Mouse (Mus musculus): ENCODE results near the gene Adgrg1. TPM values are rescaled to one million over a fixed set of nuclear protein-coding genes. Genes with fewer than 3 reads are reported as not detected.

Gene Adgrg1
- polyA plus RNA-seq, 1 experiment from 2014 or later: 2.7 TPM

DNA sequence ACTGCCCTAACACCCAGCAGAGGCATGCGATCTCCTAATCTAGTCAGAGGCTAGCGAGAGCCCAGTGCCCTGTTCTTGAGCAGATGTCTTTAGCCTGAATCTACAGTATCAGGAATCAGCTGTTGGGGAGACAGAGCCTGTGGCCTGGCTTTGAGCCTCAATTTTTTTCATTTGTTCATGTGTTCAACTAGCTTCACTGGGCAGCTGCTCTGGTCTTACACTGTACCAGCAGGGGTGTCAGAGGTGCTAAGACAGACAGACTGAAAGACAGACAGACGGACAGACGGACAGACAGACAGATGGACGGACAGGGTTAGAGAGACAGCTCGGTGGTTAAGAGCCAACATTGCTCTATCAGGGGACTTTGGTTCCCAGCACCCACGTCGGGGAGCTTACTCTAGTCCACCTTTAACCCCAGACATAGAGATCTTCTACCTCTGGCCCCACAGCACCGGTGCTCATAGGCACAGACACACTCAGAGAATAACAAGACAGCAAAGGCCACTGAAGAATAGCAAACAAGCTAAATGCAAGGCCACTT, 17.0 kb downstream of the Adgrg1 start:
- no peaks in the 10 kb centered on the region for H3K36me3 ChIP-seq (ENCODE audit: control insufficient read depth, insufficient read depth, low read length)
- H3K4me1 ChIP-seq (ENCODE audit: control insufficient read depth in 2 of 2, insufficient read depth in 2 of 2, low read length in 2 of 2): peaks cover 26 to 46% of the 10 kb centered on the region in 2 experiments
- 76% methylated on average over 9 of the region's 9 CpGs for WGBS
- no peak overlapping the region for H3K27ac ChIP-seq (replicated peaks in 1 of 2; ENCODE audit: control insufficient read depth in 1 of 2, insufficient read depth in 1 of 2, low read depth in 2 of 2, low read length in 2 of 2)
- no peak overlapping the region for H3K4me3 ChIP-seq (ENCODE audit: control insufficient read depth in 1 of 2, insufficient read depth in 1 of 2, low read depth in 1 of 2, low read length in 2 of 2)
- no peak overlapping the region for H3K4me2 ChIP-seq (ENCODE audit: low read length)
- H3K9ac ChIP-seq (ENCODE audit: low read length): no peak overlapping the region
- no peaks in the 10 kb centered on the region for H3K27me3 ChIP-seq (ENCODE audit: control insufficient read depth, insufficient read depth, low read length)
- ATAC-seq (ENCODE audit: insufficient number of reproducible peaks, insufficient read depth, low FRiP score, low read depth): no peak
- no peaks in the 10 kb centered on the region for H3K9me3 ChIP-seq (ENCODE audit: control insufficient read depth, low read length)

DNA sequence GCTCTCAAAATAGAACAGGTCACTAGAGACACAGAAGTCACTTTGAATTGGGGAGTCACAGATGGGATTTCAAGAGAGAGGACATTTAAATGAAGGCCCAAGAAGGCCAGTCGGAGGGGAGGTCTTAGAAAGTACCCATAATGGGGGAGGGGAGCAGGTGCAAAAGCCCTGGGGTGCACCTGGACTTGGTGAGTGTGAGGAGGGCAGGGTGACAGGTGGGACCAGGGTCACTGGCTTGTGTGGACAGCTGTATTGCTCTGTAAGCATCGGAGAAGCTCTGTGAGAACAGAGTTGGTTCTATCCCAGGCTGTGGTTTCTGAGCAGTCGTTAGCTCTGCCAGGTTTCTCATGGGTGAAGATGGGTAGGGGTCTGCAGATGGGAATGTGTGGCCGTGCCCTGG, 17.5 kb downstream of the Adgrg1 start:
- H3K4me3 ChIP-seq (ENCODE audit: control insufficient read depth in 1 of 2, insufficient read depth in 1 of 2, low read depth in 1 of 2, low read length in 2 of 2): no peak overlapping the region
- H3K4me2 ChIP-seq (ENCODE audit: low read length): no peak overlapping the region
- ATAC-seq (ENCODE audit: insufficient number of reproducible peaks, insufficient read depth, low FRiP score, low read depth): no peak
- no peaks in the 10 kb centered on the region for H3K9me3 ChIP-seq (ENCODE audit: control insufficient read depth, low read length)
- no peaks in the 10 kb centered on the region for H3K36me3 ChIP-seq (ENCODE audit: control insufficient read depth, insufficient read depth, low read length)
- H3K27me3 ChIP-seq (ENCODE audit: control insufficient read depth, insufficient read depth, low read length): no peaks in the 10 kb centered on the region
- H3K27ac ChIP-seq (replicated peaks in 1 of 2; ENCODE audit: control insufficient read depth in 1 of 2, insufficient read depth in 1 of 2, low read depth in 2 of 2, low read length in 2 of 2): no peak overlapping the region; a peak in 1 of 4 replicates
- WGBS: 76% methylated on average over 4 of the region's 4 CpGs
- H3K9ac ChIP-seq (ENCODE audit: low read length): no peak overlapping the region
- H3K4me1 ChIP-seq (ENCODE audit: control insufficient read depth in 2 of 2, insufficient read depth in 2 of 2, low read length in 2 of 2): peaks cover 22 to 41% of the 10 kb centered on the region in 2 experiments

DNA sequence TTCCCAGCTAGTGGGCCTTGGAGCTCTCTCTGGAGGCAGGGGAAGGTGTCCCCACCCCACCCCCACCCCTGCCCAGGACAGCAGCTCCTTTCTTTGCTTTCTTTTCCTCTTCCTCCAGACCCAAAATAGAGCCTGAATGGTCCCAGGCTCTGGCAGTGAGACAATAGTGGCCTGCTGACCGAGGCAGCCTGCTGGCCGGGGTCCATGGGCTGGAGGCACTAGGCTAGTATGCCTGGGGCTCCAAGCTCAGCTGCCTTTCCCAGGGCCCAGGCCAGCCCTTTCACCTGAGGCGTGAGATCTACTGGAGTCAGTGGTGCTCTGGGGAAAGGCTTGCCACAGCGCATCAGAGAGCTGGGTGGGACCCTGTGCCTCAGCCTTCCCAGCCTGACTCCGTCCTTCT, 18.0 kb downstream of the Adgrg1 start:
- WGBS: 51% methylated on average over 5 of the region's 5 CpGs
- Histone ChIP-seq H3K9me3 (ENCODE audit: control insufficient read depth, low read length) (no peaks in the 10 kb centered on the region), H3K9ac (ENCODE audit: low read length) (peak overlapping the region; percentile 17; the same call in 1 of the 2 replicates), H3K4me2 (ENCODE audit: low read length) (no peak overlapping the region), H3K36me3 (ENCODE audit: control insufficient read depth, insufficient read depth, low read length) (no peaks in the 10 kb centered on the region), H3K4me1 (ENCODE audit: control insufficient read depth in 2 of 2, insufficient read depth in 2 of 2, low read length in 2 of 2) (peaks cover 20 to 39% of the 10 kb centered on the region in 2 experiments), H3K27me3 (ENCODE audit: control insufficient read depth, insufficient read depth, low read length) (no peaks in the 10 kb centered on the region), H3K4me3 (ENCODE audit: control insufficient read depth in 1 of 2, insufficient read depth in 1 of 2, low read depth in 1 of 2, low read length in 2 of 2) (no peak overlapping the region), H3K27ac (replicated peaks in 1 of 2; ENCODE audit: control insufficient read depth in 1 of 2, insufficient read depth in 1 of 2, low read depth in 2 of 2, low read length in 2 of 2) (peak overlapping the region; percentile 29 to 35; a peak in 3 of 4 replicates)
- no peak for ATAC-seq (ENCODE audit: insufficient number of reproducible peaks, insufficient read depth, low FRiP score, low read depth)

DNA sequence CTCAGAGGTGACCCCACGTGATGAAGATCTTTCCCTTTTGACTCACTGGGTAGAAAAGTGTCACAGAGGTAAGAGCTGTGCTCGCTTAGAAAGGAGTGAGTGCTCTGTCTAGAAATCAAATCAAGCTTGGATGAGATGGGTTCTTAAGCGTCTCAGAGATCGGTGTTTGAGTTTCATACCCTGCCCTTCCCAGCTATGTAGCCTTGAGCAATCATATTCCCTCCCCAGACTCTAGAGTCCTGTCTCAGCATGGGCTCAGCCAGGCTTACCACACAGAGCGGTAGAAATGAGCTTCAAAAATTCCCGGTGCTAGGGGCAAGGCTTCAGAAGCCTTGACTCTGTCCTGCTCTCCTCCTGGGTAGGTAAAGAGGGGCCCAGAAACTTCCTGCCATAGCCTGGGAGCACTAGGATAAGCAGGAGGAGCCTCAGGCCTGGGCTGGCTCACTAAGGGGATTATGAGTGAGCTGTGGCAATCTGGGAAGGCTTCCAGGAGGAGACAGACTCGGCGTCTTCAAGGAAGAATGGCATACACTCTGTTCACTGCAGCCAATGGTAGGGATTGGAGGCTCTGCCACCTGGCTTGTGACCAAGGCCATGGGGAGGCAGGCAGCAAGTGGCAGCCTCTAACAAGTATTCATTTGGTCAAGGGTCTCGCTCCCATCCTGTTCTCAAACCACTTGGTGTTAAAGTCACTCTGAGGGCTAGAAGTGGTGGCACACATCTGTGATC, 18.6 kb downstream of the Adgrg1 start:
- H3K9me3 ChIP-seq (ENCODE audit: control insufficient read depth, low read length): no peaks in the 10 kb centered on the region
- H3K4me3 ChIP-seq (ENCODE audit: control insufficient read depth in 1 of 2, insufficient read depth in 1 of 2, low read depth in 1 of 2, low read length in 2 of 2): no peak overlapping the region
- peak overlapping the region; percentile 17 for H3K9ac ChIP-seq (ENCODE audit: low read length)
- no peaks in the 10 kb centered on the region for H3K36me3 ChIP-seq (ENCODE audit: control insufficient read depth, insufficient read depth, low read length)
- no peaks in the 10 kb centered on the region for H3K27me3 ChIP-seq (ENCODE audit: control insufficient read depth, insufficient read depth, low read length)
- H3K27ac ChIP-seq (replicated peaks in 1 of 2; ENCODE audit: control insufficient read depth in 1 of 2, insufficient read depth in 1 of 2, low read depth in 2 of 2, low read length in 2 of 2): peak overlapping the region in 1 of 2 experiments; percentile 35; a peak in 2 of 4 replicates
- no peak overlapping the region for H3K4me2 ChIP-seq (ENCODE audit: low read length)
- peaks cover 25 to 44% of the 10 kb centered on the region in 2 experiments for H3K4me1 ChIP-seq (ENCODE audit: control insufficient read depth in 2 of 2, insufficient read depth in 2 of 2, low read length in 2 of 2)
- no peak for ATAC-seq (ENCODE audit: insufficient number of reproducible peaks, insufficient read depth, low FRiP score, low read depth)
- 74% methylated on average over 9 of the region's 9 CpGs for WGBS

DNA sequence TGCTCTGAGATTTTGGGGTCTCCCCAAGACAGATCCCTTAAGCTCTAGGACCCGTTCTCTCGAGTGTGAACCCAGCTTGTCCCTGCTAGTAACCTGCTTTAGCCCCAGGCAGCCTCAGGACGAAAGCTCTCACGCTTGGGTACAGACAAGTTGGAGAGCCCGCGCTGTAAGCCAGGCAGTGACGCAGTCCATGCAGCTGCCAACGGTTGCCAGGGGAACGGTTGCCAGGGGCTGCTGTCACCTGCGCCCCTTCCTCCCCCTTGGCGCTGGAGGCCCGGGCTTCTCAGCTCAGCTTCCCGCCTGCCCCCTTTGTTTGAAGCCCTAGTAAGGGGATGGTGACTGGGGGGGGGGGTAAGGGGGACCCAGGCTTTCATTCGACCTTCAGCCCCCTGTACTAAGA, 19.5 kb downstream of the Adgrg1 start:
- Histone ChIP-seq H3K4me2 (ENCODE audit: low read length) (no peak overlapping the region), H3K4me1 (ENCODE audit: control insufficient read depth in 2 of 2, insufficient read depth in 2 of 2, low read length in 2 of 2) (peaks cover 27 to 49% of the 10 kb centered on the region in 2 experiments), H3K9me3 (ENCODE audit: control insufficient read depth, low read length) (no peaks in the 10 kb centered on the region), H3K4me3 (ENCODE audit: control insufficient read depth in 1 of 2, insufficient read depth in 1 of 2, low read depth in 1 of 2, low read length in 2 of 2) (no peak overlapping the region), H3K27ac (replicated peaks in 1 of 2; ENCODE audit: control insufficient read depth in 1 of 2, insufficient read depth in 1 of 2, low read depth in 2 of 2, low read length in 2 of 2) (no peak overlapping the region), H3K36me3 (ENCODE audit: control insufficient read depth, insufficient read depth, low read length) (no peaks in the 10 kb centered on the region), H3K9ac (ENCODE audit: low read length) (peak overlapping the region; percentile 5; the same call in 1 of the 2 replicates), H3K27me3 (ENCODE audit: control insufficient read depth, insufficient read depth, low read length) (no peaks in the 10 kb centered on the region)
- WGBS: 5% methylated on average over 14 of the region's 14 CpGs
- ATAC-seq (ENCODE audit: insufficient number of reproducible peaks, insufficient read depth, low FRiP score, low read depth): 0 out of 2 replicates have a peak, but pooled peaks have one; percentile 17

DNA sequence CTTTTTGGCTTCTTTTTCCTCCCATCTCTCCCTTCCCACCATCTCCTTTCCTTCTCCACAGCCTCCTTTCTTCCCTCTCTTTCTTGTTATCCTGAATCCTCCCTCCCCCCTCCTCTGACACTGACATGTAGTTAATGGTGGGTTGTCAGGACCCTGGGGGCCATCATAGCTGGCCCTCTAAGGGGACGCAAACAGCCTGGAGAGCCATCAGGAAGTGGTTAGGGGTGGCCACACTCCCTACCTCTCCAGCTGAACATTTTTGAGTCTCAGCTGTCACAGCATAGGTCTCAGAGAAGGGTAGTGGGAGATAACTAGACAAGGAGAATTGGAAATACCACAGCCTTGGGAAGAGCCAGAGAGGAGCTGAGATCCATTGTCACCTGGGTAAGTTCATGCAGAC, 20.0 kb downstream of the Adgrg1 start:
- H3K27me3 ChIP-seq (ENCODE audit: control insufficient read depth, insufficient read depth, low read length): no peaks in the 10 kb centered on the region
- ATAC-seq (ENCODE audit: insufficient number of reproducible peaks, insufficient read depth, low FRiP score, low read depth): no peak
- H3K4me2 ChIP-seq (ENCODE audit: low read length): no peak overlapping the region
- no peak overlapping the region for H3K27ac ChIP-seq (replicated peaks in 1 of 2; ENCODE audit: control insufficient read depth in 1 of 2, insufficient read depth in 1 of 2, low read depth in 2 of 2, low read length in 2 of 2)
- no peaks in the 10 kb centered on the region for H3K36me3 ChIP-seq (ENCODE audit: control insufficient read depth, insufficient read depth, low read length)
- H3K4me3 ChIP-seq (ENCODE audit: control insufficient read depth in 1 of 2, insufficient read depth in 1 of 2, low read depth in 1 of 2, low read length in 2 of 2): no peak overlapping the region
- 0 out of 2 replicates have a peak overlapping the region, but pooled peaks have one; percentile 5 for H3K9ac ChIP-seq (ENCODE audit: low read length)
- WGBS: 65% methylated on average over 1 of the region's 1 CpGs
- H3K9me3 ChIP-seq (ENCODE audit: control insufficient read depth, low read length): no peaks in the 10 kb centered on the region
- H3K4me1 ChIP-seq (ENCODE audit: control insufficient read depth in 2 of 2, insufficient read depth in 2 of 2, low read length in 2 of 2): peaks cover 31 to 49% of the 10 kb centered on the region in 2 experiments

DNA sequence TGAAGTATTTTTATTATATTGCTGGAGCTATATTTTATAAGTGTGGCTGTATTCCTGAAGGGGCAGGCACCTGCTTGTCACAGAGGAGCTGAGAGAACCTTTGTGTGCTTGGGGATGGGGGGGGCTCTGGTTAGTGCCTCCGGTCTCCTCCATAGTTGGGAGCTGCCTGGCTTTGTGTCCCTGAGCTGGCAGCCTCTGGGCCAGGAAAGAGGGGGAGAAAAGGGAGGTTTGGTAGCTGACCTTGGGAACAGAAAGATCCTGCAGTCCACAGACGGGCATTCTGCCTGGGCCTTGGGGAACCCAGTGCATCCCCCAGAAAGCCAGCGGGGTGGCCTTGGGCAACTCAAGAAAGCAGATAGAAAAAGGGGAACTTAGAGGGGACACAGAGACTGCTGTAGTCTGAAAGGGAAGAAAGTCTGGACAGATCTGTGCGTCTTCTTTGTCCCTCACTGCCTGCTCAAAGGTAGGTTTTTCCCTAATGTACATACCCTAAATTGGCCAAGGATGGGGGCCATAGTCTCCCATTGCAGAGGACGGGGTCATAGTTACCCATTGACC, 20.9 kb downstream of the Adgrg1 start:
- Histone ChIP-seq H3K4me1 (ENCODE audit: control insufficient read depth in 2 of 2, insufficient read depth in 2 of 2, low read length in 2 of 2) (peaks cover 31 to 49% of the 10 kb centered on the region in 2 experiments), H3K27ac (replicated peaks in 1 of 2; ENCODE audit: control insufficient read depth in 1 of 2, insufficient read depth in 1 of 2, low read depth in 2 of 2, low read length in 2 of 2) (no peak overlapping the region), H3K36me3 (ENCODE audit: control insufficient read depth, insufficient read depth, low read length) (no peaks in the 10 kb centered on the region), H3K9ac (ENCODE audit: low read length) (no peak overlapping the region), H3K9me3 (ENCODE audit: control insufficient read depth, low read length) (no peaks in the 10 kb centered on the region), H3K4me3 (ENCODE audit: control insufficient read depth in 1 of 2, insufficient read depth in 1 of 2, low read depth in 1 of 2, low read length in 2 of 2) (no peak overlapping the region), H3K27me3 (ENCODE audit: control insufficient read depth, insufficient read depth, low read length) (no peaks in the 10 kb centered on the region), H3K4me2 (ENCODE audit: low read length) (no peak overlapping the region)
- no peak for ATAC-seq (ENCODE audit: insufficient number of reproducible peaks, insufficient read depth, low FRiP score, low read depth)
- 88% methylated on average over 5 of the region's 5 CpGs for WGBS

Data from heart, embryonic 14.5 days (tissue).